Mouse (Mus musculus) urinary bladder, postnatal 4 days (tissue): ENCODE data around the gene Nme3.

Source experiments
- DNase-seq, 2 experiments: peaks; one replicate each; pipeline ENCODE4 v3.0.0; 2021 to 2022; ENCODE audit warnings: low spot score in 2 of 2

Gene Nme3

GRCm38 (mm10) chr17:24896241-24896992 lies at the start of gene Nme3:
Gene Nme3, plus strand, starts transcription at chr17:24896500.
- DNase-seq = peak; percentile 63 to 76

- DNase-seq = no peak
Measured at GRCm38 (mm10) chr17:24847386-24847785, 48.9 kb upstream of the Nme3 start.

DNA sequence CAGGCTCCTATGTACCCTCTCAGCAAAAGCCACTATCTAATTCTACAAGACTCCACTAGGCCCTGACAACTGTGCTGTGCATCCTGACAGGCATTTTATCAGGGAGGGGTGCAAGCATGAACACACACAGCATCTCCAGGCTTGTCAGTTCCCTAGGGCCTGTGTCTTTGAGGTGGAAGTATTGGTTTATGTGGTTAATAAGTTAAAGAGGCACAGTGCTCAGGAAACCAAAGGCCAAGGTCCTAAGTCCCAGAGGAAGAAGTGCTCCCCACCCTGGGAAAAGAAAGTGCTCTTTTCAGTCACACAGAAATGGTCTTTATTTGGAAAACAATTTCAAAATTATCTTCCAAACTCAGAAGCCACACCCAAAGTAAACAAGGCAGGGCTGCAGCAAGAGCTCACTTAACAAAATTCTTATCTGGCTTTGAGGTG lies 47.7 kb upstream of the Nme3 start:
- no peak for DNase-seq

DNA sequence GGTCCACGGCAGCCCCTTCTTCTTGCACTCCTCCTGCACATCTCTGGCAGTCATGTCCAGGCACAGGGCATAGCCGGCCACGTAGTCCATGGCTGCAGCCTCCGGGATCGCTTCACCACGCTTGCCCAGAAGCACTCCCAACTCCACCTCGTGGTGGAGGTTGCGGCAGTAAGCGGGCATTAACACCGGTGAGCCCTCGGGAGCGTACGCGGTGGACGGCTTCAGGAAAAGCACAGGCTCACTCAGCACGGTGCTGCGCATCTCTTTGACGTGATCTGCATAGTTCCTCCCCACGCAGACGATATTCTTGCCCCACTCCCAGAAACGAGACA lies 46.6 kb upstream of the Nme3 start:
- DNase-seq = no peak

DNA sequence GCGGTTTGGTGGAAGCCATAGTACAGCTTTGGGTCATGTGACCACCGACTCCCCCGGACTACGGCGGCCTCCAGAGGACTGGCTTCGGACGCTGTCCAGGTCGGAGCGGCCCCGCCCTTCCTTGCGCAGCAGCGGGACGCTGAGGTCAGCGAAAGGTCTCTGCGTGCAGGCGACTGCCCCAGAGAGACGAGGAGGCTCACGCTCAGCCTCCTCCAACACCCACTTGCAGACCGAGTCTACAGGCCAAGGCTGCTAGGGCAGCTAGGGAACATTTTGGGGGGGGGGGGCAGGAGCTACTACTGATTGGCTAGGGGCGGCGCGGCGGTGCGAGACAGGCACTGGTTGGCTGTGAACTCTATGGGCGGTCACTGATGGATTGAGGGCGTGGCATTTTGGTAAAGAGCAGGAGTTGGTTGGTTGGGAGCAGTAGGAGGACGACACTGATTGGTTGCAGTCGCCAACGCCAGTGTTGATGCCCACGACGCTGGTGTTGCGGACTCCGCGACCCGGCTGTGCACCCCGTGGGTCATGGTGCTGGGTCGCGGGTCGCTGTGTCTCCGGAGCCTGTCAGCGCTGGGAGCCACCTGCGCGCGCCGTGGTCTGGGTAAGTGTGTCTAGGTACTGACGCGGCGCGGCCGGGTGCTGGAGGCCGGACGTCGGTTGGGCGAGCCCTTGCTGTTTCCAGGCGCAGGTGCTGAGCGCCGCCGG lies 46.1 kb upstream of the Nme3 start, which contains the start of gene Fahd1:
Fahd1 (minus strand) TSS at position 300 of the 708 bp plus-strand sequence.
- DNase-seq = peak; percentile 93 to 94

GRCm38 (mm10) chr17:24850773-24851127 lies 45.5 kb upstream of the Nme3 start:
- DNase-seq = no peak

GRCm38 (mm10) chr17:24851381-24852125 lies 44.7 kb upstream of the Nme3 start:
- DNase-seq = no peak

GRCm38 (mm10) chr17:24855838-24856464 lies 40.3 kb upstream of the Nme3 start:
- no peak for DNase-seq

DNA sequence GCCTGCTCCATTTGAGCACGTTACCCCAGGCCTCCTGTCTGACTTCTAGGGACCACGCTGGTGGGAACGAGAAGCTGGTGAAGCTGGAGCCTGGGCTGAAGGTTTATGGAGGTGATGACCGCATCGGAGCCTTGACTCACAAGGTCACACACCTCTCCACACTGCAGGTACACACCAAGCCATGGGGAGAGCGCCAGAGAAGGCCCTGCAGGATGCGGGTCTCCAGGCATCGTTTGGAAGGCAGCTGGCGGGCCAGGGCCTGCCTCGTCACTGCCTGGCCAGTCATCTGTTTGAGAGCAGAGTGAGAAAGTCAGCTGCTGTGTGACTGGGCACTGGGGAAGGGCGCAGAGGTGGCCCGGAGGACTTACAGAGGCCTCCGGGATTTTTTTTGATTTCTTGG lies 39.7 kb upstream of the Nme3 start:
- no peak for DNase-seq

- DNase-seq = no peak
Measured at GRCm38 (mm10) chr17:24857831-24858470, 38.3 kb upstream of the Nme3 start.

GRCm38 (mm10) chr17:24858967-24859366 lies 37.3 kb upstream of the Nme3 start:
- no peak for DNase-seq

GRCm38 (mm10) chr17:24860076-24860475 lies 36.2 kb upstream of the Nme3 start:
- no peak for DNase-seq

DNA sequence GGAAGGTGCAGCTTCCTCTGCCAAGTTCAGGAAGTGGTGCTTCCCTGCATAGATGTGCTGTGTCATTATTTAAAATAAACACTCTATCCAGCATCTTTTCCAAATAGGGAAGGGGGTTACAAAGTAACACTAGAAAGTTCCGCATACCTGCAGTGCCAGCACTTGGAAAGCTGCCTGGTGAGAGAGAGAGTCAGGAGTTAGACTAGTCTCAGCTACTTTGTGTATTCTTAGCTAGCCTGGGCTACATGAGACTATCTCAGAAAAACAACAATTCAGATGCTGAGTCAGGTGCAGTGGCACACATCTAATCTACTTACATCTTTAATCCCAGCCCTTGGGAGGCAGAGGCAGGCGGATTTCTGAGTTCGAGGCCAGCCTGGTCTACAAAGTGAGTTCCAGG lies 34.5 kb upstream of the Nme3 start:
- no peak for DNase-seq

DNA sequence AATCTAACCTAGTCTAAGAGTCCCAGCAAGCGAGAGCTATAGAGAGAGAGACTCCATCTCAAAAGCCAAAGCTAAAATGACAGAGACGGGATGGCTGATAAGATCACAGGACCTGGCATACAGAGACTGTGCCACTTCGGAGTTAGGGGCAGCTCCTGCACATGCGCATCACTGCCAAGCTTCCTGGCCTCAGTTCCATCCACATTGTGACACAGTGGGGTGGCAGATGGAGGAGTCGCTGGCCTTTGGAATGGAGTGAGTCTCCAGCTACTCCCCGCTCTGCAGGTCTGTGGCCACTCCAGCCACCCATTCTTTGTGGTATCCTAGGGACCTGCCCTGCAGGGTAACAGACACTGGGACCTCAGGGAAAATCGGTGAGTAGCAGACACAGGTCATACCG lies 30.5 kb upstream of the Nme3 start, which contains the start of gene Igfals:
Igfals (plus strand) TSS at position 222 of the 400 bp plus-strand sequence.
- DNase-seq = no peak

- no peak for DNase-seq
Measured at GRCm38 (mm10) chr17:24867914-24868313, 28.4 kb upstream of the Nme3 start.

DNA sequence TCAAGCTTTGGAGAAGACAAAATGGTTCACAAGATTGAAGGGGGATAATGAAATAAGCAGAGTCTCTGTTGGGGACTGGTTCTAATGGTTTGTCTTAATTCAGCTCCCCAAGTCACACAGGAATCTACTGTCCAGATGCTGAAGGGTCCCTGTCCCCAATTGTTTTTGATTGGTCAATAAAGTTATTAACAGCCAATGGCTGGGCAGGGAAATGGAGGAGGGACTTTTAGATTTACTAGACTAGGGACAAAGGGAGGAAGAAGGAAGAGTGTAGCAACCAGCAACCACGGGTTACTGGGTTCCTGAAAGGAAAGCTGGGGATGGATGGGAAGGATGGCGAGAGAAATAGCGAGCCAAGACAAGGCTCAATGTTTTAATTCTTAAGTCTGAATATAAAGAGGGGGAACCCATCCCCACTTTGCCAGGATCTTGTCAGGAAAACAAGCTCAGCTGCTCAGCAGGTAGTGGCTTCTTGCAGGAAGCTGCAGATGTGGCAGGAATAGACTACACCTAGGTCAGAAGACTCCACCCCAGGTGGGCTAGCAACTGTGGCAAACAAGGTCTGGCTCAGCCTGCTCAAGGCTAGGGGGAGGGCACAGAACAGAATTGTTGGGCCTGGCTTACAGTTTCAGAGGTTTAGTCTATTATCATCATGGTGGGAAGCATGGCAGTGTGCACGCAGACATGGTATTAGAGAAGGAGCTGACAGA lies 22.4 kb upstream of the Nme3 start:
- DNase-seq = no peak

DNA sequence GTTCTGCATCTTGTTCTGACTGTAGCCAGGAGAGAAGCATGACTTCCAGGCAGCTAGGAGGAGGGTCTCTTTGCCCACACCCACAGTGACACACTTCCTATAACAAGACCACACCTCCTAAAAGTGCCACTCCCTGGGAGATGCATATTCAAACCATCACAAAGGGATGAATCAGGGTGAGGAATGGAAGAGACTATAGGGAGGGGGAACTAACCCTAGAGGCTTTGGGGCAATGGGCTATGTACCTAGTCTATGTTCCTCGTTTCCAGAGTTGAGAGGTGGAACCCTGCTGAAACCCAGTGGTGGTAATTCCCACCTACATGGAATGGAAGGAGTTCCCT lies 21.9 kb upstream of the Nme3 start:
- DNase-seq = no peak

- no peak for DNase-seq
Measured at GRCm38 (mm10) chr17:24874989-24875388, 21.3 kb upstream of the Nme3 start.

DNA sequence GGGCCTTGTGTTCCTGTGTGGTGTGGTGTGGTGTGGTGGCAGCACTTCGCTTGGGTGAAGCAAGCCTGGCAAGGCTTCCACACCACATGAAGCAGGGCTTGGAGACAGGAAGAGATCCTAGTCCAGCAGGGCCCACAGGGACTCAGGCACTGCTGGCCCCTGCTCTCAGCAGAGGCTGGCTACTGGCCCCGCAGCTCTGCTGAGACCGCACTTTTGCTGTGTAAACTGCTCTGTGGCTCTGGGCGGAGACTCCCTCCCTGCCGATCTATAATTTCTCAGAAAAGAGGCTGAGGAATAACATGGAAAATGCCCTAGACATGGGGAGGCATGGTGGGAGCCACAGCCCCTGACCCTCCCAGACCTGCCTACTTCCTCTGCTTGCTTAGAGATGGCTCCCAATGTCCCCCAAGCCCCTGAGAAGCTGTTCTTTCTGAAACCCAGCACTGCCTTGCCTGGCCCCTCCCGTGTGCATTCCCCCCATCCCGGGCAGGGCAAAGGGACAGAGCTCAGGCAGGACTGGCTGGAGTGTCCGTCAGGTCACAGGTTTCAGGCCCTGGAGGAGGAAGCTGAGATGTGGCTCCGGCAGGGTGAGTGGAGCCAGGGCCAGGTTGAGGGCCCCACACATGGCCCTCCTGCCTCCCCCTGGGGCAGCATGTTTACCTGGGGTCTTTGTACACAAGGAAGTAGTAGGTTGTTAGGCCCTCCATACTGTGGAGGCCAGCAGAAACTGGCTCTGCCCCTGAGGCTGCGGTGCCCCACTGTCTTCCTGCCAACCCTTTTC lies 18.8 kb upstream of the Nme3 start:
- DNase-seq = no peak

GRCm38 (mm10) chr17:24878117-24878397 lies 18.2 kb upstream of the Nme3 start:
- DNase-seq = no peak

DNA sequence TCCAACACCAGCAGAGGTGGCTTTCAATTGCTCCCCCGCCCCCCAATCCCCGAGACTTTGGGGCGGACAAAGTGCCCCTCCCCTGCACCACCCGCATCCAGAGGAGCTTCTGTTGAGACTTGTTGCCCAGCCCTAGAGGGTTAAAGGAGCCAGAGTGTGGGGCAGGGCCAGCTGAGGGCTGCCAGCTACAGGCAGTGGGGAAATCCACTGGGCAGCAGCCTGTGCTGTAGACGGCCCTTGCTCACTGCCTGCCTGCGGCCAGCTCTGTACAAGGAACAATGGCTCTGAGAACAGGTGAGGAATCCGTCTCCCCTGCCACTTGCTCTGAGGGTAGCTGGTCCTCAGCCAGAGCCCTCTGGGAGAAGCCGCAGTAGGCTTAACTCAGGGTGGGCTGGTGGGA lies 17.8 kb upstream of the Nme3 start:
- no peak for DNase-seq
